Mouse (Mus musculus) spleen, adult 10 weeks (tissue): ENCODE data around the gene Dixdc1. TPM values are rescaled to one million over a fixed set of nuclear protein-coding genes. Genes with fewer than 3 reads are reported as not detected.

Source experiments
- polyA plus RNA-seq: library from polyadenylated mRNA; stranded (reverse); fragments of 350-450 nt; fragmentation: Illumina TruSeq; extraction: RNeasy Lipid Tissue Mini Kit (QIAGEN cat#74804); gene quantifications from one replicate; pipeline ENCODE4 v1.2.3, GENCODE M21; 2015; ENCODE audit warnings: low replicate concordance; ENCODE audit not compliant: insufficient read depth

The Dixdc1 gene
- 0.40 TPM for polyA plus RNA-seq

GRCm38 (mm10) chr9:50738914-50739870 is at the start of gene Dixdc1:
Gene Dixdc1 (minus strand): TSS chr9:50739517.

GRCm38 (mm10) chr9:50774991-50775612 is 35.8 kb upstream of the Dixdc1 start, which contains the start of the genes Alg9 and 1110032A03Rik:
Gene Alg9 (plus strand): TSS chr9:50775019.
Gene 1110032A03Rik (minus strand): TSS chr9:50775520.

DNA sequence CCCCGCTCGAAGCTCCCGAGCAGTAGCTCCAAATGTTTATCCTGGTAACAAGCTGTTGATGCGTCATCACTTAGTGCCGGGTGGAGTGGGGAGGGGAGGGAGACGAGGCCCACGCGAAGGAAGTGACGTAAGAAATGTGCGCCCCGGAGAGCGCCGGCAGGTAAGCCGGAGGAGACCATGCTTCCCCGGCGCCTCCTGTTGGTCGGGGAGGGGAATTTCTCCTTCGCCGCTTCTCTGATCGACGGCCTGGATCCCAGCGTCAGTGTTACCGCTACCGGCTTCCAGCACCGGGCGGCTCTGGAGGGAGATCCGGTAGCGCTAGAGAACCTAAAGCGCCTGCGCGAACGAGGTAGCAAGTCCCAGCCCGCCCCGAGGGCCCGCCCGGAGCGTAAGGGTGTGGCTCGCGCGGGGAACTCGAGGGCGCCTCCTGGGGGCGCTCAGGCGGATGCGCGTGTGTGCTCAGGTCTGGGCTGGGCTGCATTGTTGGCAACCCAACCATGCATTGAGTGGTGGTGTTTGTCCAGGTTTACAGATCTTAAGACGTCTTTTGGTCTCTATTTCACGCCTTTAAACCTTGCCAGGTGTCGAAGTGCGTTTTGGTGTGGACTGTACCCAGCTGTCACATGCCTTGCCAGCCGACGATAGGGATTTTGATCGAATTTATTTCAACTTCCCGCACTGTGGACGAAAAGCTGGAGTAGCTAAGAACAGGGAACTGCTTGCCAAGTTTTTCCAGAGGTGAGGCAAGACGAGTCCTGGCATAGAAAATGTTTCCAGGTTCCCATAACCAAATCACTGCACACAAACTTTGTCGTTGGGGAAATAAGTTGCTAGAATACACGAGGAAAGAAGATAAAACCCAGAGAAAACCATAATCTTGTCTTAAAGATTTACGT is 29.0 kb upstream of the Dixdc1 start, which contains the start of gene Fdxacb1:
Gene Fdxacb1, plus strand, starts transcription at position 130 of the 896 bp plus-strand sequence.

GRCm38 (mm10) chr9:50752054-50752602 is 12.8 kb upstream of the Dixdc1 start, which contains the start of gene Hspb2:
Gene Hspb2 (minus strand): TSS chr9:50752354.

GRCm38 (mm10) chr9:50751323-50751722 is 12.0 kb upstream of the Dixdc1 start, which contains the start of gene Cryab:
Gene Cryab (plus strand): TSS chr9:50751325.

DNA sequence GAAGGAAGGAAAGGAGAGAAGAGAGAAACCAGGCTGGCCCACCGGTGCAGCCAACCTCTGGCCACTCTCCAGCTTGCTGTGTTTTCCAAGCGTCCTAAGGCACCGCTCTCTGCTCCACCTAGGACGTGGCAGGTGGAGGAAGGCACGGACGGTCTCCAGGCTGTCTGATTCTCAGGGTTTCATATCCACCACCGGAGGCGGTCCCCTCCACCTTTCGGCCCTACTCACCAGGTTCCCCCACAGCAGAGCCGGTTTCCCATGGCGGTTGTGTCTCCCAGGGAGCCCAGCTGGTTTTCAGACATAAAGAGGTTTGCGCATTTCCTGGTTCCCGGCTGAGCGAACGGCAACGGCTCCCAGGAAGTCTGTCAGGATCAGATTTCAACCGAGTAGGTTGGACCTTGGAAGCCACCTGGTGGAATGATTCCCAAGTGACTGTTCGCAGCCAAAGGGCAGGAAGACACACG is 6.9 kb upstream of the Dixdc1 start, which contains the start of gene 2310030G06Rik:
Gene 2310030G06Rik, minus strand, starts transcription at position 323 of the 464 bp plus-strand sequence.

GRCm38 (mm10) chr9:50659392-50660217 is 79.7 kb downstream of the Dixdc1 start, which contains the start of gene Dlat:
Gene Dlat (minus strand): TSS chr9:50659780.

DNA sequence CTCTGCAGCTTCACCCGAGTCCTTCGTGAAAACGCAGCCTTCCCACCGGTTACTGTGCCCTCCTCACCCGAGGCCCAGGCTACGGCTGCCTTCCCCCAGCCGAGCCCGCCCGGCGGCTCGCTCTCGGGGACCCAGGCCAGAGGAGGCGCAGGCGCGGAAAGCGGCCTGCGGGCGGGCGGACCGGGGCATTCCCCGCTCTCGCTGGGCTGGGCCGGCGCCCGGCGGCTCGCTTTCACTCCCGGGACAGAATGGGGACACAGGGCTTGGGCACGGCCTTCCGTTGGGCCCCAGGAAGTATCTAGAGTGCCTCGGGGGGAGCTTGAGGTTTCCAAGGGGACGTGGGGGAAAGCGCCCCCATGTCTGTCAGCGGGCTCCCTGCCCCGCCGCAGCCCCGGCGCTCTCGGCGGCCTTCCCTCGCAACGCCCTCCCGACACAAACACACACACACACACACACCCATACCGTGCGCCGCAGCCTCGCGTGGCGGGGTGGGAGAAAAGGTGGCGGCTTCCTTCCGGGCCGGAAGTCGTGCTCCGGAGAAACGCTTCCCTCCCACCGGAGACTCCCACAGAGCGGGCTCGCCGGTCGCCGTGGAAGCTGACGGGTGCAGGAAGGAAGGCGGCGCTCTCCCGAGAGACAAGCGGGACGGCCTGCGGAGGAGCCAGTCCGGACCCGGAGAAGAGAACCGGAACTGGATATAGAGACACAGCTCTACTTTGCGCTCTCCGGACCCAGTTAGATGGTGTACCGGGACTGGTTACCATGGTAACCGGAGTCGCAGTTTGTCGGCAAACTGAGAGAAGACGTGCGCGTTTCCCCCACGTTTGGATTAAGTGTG is 122.3 kb downstream of the Dixdc1 start, which contains the start of the genes Pih1d2 and Nkapd1:
Gene Pih1d2, plus strand, starts transcription at position 556 of the 838 bp plus-strand sequence.
Gene Nkapd1, minus strand, starts transcription at position 699 of the 838 bp plus-strand sequence.

Other genes starting within 250 kb of the Dixdc1 start
- gene Plet1, start 245.0 kb downstream of the Dixdc1 start, polyA plus RNA-seq, result not detected
- gene Pts, start 210.8 kb downstream of the Dixdc1 start, polyA plus RNA-seq, result 162 TPM
- 108 TPM for gene Il18, start 184.7 kb downstream of the Dixdc1 start, polyA plus RNA-seq
- gene Bco2, start 184.3 kb downstream of the Dixdc1 start, polyA plus RNA-seq, result 6.1 TPM
- gene Tex12, start 178.2 kb downstream of the Dixdc1 start, polyA plus RNA-seq, result not detected
- 117 TPM for gene Sdhd, start 135.7 kb downstream of the Dixdc1 start, polyA plus RNA-seq
- gene Timm8b, start 135.6 kb downstream of the Dixdc1 start, polyA plus RNA-seq, result 80.7 TPM
- 2.5 TPM for gene Pih1d2, start 122.2 kb downstream of the Dixdc1 start, polyA plus RNA-seq
- gene Nkapd1, start 122.1 kb downstream of the Dixdc1 start, polyA plus RNA-seq, result 49.6 TPM
- 47.7 TPM for gene Dlat, start 79.7 kb downstream of the Dixdc1 start, polyA plus RNA-seq
- gene 2310030G06Rik, start 7.0 kb upstream of the Dixdc1 start, polyA plus RNA-seq, result 1.6 TPM
- 14.9 TPM for gene Cryab, start 11.8 kb upstream of the Dixdc1 start, polyA plus RNA-seq
- gene Hspb2, start 12.8 kb upstream of the Dixdc1 start, polyA plus RNA-seq, result 2.4 TPM
- gene Fdxacb1, start 28.7 kb upstream of the Dixdc1 start, polyA plus RNA-seq, result 10.9 TPM
- gene Alg9, start 35.5 kb upstream of the Dixdc1 start, polyA plus RNA-seq, result 12.7 TPM
- gene 1110032A03Rik, start 36.0 kb upstream of the Dixdc1 start, polyA plus RNA-seq, result 30.0 TPM
- gene Ppp2r1b, start 105.8 kb upstream of the Dixdc1 start, polyA plus RNA-seq, result 36.2 TPM